Mouse (Mus musculus) lung, adult 2 months (tissue): ENCODE results near the gene Nudcd3. TPM values are rescaled to one million over a fixed set of nuclear protein-coding genes. Genes with fewer than 3 reads are reported as not detected.

Source experiments
- DNase-seq: peaks from one replicate; pipeline ENCODE4 v3.0.0; 2022
- H3K4me1 ChIP-seq: fragments of 200-500 bp; 2 replicates; pipeline ENCODE4 v1.6.1; 2011; ENCODE audit warnings: low read length; ENCODE audit not compliant: control insufficient read depth, insufficient read depth
- H3K4me3 ChIP-seq: fragments of 200-500 bp; replicated peaks from 2 replicates; pipeline ENCODE3; 2011; ENCODE audit warnings: low read depth, mild to moderate bottlenecking, control low read depth, low read length; ENCODE audit errors: extremely low read depth
- CTCF ChIP-seq: fragments of 200-500 bp; IDR thresholded peaks from 2 replicates; pipeline ENCODE4 v1.5.1; 2011; ENCODE audit warnings: mild to moderate bottlenecking, low read length, control low read depth; ENCODE audit not compliant: insufficient read depth
- POLR2A ChIP-seq: fragments of 200-500 bp; IDR thresholded peaks from 2 replicates; pipeline ENCODE4 v1.6.1; 2011; ENCODE audit warnings: low read depth, mild to moderate bottlenecking, control low read depth, low read length, borderline replicate concordance; ENCODE audit errors: extremely low read depth
- WGBS: fragments of 180-500 bp; shearing (Covaris S2); methylation state at CpG from one replicate; pipeline ENCODE4 v1.1.7; 2018; 5-methylcytosine and 5-hydroxymethylcytosine counted together
- polyA plus RNA-seq: library from polyadenylated mRNA; depleted of rRNA; stranded (reverse); fragments of >200 nt; gene quantifications from 2 replicates; pipeline ENCODE4 v1.2.3, GENCODE M21; 2012

Gene Nudcd3
- polyA plus RNA-seq, 1 experiment, result 52.9 TPM

DNA sequence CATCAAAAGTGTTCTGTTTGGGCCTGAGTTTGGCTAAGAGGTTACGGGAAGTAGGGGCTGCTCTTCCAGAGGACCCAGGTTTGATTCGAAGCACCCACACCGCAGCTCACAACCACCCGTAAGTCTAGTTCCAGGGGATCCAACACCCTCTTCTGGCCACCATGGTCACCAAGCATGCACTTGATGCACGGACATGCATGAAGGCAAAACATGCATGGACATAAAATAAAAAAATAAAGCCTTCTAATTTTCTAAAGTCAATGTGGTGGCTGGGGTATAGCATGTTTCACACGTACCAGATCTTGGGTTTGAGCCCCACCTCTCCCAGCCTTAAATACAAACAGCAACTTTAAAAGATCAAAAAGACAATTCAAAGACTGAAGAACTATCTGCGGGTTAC, 35.4 kb downstream of the Nudcd3 start:
- TF ChIP-seq POLR2A (no peak), CTCF (no peak)
- WGBS, result 95% methylated on average over 7 of the region's 7 CpGs

DNA sequence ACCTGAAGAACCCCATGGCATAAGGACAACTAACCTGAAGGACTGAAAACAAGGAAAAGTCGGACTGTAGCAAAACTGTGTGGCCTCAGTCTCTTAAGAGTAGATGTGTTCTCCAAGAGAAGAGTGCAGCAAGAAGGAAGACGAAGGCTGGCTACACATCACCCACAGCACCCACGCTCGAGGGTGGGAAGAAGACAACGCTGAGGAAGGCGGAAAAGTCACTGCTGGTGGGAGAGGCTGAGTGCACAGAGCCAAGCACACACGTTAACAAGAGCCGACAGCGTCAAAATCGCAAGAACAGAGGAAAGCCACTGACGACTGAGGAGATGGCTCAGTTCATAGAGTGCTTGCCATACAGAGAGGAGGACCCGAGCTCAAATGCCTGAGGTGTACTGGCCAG, 36.5 kb downstream of the Nudcd3 start:
- no peak for DNase-seq
- H3K4me1 ChIP-seq, result peaks cover 20% of the 10 kb centered on the region
- TF ChIP-seq POLR2A (no peak), CTCF (no peak)
- no peak overlapping the region for H3K4me3 ChIP-seq
- 86% methylated on average over 12 of the region's 12 CpGs for WGBS

More for the DNA sequence above, 35.4 kb downstream of the Nudcd3 start:
- no peak for DNase-seq
- Histone ChIP-seq H3K4me3 (no peak overlapping the region), H3K4me1 (peaks cover 23% of the 10 kb centered on the region)

DNA sequence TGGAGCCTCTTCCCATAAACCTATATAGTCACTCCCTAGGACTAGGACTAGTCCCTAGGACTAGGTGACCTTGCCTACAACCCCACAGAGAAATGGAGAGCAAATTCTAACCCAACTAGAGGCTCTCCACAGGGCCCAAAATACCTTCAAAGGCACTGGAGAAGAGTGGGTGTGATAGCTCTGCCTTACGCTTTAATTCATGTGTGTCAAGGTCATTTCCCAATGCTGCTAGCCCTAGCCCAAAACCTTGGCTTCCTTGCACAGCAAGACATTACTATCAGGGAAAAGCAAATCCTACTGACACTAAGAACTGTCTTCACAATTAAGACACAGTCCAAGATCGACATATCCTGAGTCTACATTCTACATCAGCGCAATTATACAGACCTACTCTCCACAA, 37.2 kb downstream of the Nudcd3 start:
- WGBS, result 96% methylated on average over 3 of the region's 3 CpGs
- TF ChIP-seq POLR2A (no peak), CTCF (no peak)
- DNase-seq, result no peak
- Histone ChIP-seq H3K4me1 (peaks cover 16% of the 10 kb centered on the region), H3K4me3 (no peak overlapping the region)

DNA sequence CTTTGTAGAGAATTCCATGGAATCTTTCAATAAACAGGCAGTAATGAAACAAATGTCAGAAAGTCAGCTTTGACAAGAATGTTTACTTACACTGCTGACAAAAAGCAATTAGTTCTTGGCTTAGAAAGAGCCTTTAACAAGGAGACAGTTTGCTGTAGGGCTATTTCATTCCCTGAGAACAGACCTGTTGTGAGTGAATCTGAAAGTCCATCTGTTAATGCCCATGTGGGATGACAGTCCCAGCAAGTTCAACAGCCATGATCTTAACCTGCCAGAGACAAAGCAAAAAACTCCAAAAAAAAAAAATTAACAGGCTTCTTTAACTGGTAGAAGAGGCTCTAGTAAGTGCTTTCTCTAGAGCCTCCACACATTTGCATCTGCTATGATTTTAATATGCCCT, 38.7 kb downstream of the Nudcd3 start:
- H3K4me3 ChIP-seq, result no peak overlapping the region
- DNase-seq, result no peak

DNA sequence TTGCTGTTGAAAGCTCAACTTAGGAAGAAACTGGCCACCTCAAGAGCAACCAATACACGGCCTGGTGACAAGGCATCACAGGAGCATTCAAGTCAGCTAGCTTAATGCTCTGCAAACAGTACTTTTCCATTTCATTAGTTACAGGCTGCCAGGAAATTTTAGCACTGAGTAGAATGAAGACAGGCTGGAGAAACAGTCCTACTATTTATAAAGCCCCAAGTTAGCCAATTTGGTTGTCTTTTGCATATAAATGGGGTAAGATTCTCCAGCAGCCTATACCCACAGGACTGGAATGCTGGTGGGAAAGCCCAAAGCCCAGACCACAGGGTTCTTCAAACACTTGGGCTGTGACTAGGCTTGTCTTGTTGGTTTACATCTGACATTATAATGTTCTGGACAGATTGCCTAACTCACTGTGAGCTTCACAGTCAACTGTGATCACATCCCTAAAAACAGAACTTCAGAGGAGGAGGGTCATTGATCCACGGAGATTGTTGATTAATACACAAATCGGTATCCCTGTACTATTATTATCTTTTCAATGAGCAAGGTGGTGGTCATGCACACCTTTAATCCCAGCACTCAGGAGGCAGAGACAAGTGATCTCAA, 39.4 kb downstream of the Nudcd3 start:
- no peak for DNase-seq
- Histone ChIP-seq H3K4me1 (peaks cover 19% of the 10 kb centered on the region), H3K4me3 (no peak overlapping the region)
- WGBS, result 65% methylated on average over 3 of the region's 3 CpGs
- no peak for TF ChIP-seq POLR2A
- TF ChIP-seq CTCF, result no peak

More for the DNA sequence above, 38.7 kb downstream of the Nudcd3 start:
- H3K4me1 ChIP-seq, result peaks cover 18% of the 10 kb centered on the region
- TF ChIP-seq POLR2A (no peak), CTCF (no peak)

DNA sequence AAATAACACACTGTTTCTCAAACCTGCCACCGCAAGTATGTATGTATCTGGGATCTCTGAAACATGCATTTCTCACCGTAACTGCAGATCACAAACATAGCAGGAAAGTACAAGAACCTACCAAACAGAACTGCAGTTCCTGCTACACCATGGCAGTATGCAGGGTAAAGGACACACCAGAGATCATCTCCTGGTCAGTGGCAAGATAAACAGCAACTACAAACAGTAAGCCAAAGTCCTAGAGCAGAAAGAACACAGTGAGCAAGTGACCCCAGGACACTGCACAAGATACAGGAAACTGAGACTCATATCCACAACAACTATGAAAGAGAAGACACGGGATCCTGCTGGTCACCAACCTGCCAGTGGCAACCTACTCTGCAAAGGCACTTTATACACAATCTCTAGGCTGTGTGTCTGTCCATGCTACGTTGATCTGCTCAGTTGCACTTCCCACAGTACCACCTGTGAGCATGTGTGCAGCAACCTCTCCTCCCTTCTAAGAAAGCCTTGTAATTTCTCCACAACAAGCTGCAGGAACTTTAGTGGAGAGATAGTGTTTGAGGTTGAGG, 40.4 kb downstream of the Nudcd3 start:
- TF ChIP-seq POLR2A, result no peak
- TF ChIP-seq CTCF, result no peak
- 74% methylated on average over 4 of the region's 4 CpGs for WGBS
- DNase-seq, result no peak
- Histone ChIP-seq H3K4me3 (no peak overlapping the region), H3K4me1 (peaks cover 14% of the 10 kb centered on the region)

DNA sequence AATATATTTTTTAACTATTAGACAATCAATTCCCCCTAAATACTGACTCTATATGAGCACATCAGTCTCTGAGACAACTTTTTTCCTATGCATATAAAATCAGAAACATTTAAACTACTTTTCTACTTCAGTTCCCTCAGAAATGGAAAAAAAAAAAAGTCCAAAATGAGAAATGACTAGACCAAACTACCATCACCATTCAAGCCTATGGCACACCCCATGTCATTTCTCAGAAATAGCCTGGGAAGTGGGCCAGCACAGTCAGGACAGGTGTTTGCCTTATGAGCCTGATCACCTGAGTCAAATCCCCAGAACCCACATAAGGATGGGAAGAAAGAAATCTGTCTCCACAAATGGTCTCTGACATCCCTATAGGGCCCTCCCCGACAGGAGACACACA, 41.7 kb downstream of the Nudcd3 start:
- H3K4me1 ChIP-seq, result peaks cover 14% of the 10 kb centered on the region
- TF ChIP-seq CTCF, result no peak
- TF ChIP-seq POLR2A, result no peak
- 93% methylated on average over 1 of the region's 1 CpGs for WGBS
- H3K4me3 ChIP-seq, result no peak overlapping the region
- DNase-seq, result no peak

DNA sequence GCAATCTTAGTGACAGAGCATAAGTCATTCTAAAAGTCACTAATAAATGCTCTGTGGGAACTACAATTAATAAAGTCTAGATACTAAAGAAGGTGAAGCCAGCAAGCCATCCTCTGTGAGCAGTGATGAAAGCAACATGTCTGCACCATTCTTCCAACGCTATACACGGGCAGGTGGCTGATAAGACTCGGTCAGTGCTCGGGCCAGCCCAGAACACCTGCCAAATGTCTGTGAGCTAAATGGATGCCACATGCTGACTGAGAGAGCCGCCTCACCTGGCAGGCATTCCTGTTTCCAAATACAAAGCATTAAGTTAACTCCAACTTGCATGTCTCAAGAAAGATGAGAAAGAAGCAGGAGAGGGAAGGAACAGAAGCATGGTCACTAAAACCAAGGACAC, 43.1 kb downstream of the Nudcd3 start:
- WGBS, result 70% methylated on average over 5 of the region's 5 CpGs
- DNase-seq, result no peak
- Histone ChIP-seq H3K4me1 (peaks cover 14% of the 10 kb centered on the region), H3K4me3 (no peak overlapping the region)
- TF ChIP-seq CTCF, result no peak
- TF ChIP-seq POLR2A, result no peak

DNA sequence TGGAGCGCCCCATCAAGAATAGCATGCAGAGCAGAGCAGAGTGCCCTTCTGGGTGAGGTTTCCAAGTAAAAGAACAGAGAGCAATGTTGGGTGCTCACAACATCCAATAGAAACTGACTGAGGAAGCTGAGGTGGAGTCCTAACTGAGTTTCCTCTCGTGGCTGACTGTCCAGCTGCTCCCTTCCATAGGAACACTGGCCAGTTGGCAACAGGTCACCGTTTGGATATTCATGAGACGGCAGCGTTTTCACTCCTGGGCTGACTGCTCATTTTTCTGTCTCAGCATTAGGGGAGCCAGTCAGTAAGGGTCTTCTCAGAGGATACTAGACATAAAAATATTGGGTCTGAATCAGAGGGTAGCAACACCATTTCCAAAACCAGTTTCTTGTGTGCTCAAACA, 43.6 kb downstream of the Nudcd3 start:
- H3K4me3 ChIP-seq, result no peak overlapping the region
- H3K4me1 ChIP-seq, result peaks cover 14% of the 10 kb centered on the region
- TF ChIP-seq CTCF (no peak), POLR2A (no peak)
- WGBS, result 64% methylated on average over 5 of the region's 5 CpGs
- no peak for DNase-seq

DNA sequence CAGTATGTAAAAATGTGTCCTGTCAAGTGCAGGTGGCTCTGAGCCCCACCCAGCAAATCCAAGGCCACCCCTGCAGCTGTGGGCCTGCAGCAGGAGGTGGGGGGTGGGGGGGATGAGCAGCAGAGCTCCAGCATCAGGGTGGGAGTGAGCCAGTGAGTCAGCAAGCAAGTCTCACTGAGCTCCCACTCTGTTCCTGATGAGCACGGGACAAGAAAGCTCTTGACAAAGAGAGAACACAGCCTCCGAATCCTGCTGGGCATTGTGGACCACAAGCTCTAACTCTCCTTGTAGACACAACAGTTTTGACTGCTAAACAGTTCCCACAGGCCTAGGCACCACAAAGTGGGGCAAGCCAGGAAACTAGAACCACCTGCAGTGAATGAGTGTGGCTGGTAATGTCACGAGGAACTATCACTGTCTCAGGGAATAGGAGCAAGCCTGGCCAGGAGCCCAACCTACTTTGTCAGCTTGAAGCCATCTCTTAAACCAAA, 46.0 kb downstream of the Nudcd3 start:
- Histone ChIP-seq H3K4me3 (no peak overlapping the region), H3K4me1 (peaks cover 9% of the 10 kb centered on the region)
- no peak for DNase-seq
- 56% methylated on average over 3 of the region's 3 CpGs for WGBS
- TF ChIP-seq CTCF (no peak), POLR2A (no peak)

DNA sequence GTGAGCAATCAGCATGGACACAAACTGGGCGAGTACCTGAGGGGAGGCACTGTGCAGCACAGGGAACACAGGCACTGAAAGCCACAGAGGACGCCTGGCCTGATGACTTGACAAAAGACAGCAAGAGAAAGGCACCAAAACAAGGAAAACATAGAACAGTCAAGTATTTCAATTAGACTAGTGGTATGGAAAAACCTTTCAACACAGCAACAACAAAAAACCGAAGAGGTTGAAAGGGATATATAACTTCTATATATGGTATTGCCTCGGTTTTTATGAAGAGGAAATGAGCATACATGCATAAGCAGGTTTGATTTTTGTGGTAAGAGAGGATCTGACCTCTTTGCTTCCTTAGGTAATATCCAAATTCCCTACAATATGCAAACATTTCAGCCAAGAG, 47.4 kb downstream of the Nudcd3 start:
- peaks cover 9% of the 10 kb centered on the region for H3K4me1 ChIP-seq
- H3K4me3 ChIP-seq, result no peak overlapping the region
- TF ChIP-seq CTCF, result no peak
- no peak for TF ChIP-seq POLR2A
- 80% methylated on average over 4 of the region's 4 CpGs for WGBS
- no peak for DNase-seq
